Mouse (Mus musculus) midbrain, embryonic 13.5 days (tissue): Measurements from ENCODE around the gene Hsh2d. TPM values are rescaled to one million over a fixed set of nuclear protein-coding genes. Genes with fewer than 3 reads are reported as not detected.
A peak's percentile ranks its signal among the peaks of the same experiment; 100 is the strongest.

Source experiments
- ATAC-seq: fragments of 200-750 bp; cut with Nextera tagmentation; 2 replicates; pipeline ENCODE4 v1.8.0; 2017; ENCODE audit warnings: mild to moderate bottlenecking, moderate TSS enrichment, moderate library complexity
- H3K27ac ChIP-seq: fragments of 300-500 bp; sonication (generic); 2 replicates; pipeline ENCODE4 v1.5.1; 2015; ENCODE audit warnings: inconsistent platforms, mild to moderate bottlenecking, moderate library complexity
- H3K27me3 ChIP-seq: fragments of 300-500 bp; sonication (generic); 2 replicates; pipeline ENCODE4 v1.6.1; 2015; ENCODE audit warnings: mild to moderate bottlenecking, inconsistent platforms
- H3K36me3 ChIP-seq: fragments of 300-500 bp; sonication (generic); 2 replicates; pipeline ENCODE4 v1.6.1; 2015; ENCODE audit warnings: mild to moderate bottlenecking, inconsistent platforms
- H3K4me1 ChIP-seq: fragments of 300-500 bp; sonication (generic); replicated peaks from 2 replicates; pipeline ENCODE4 v1.6.1; 2015; ENCODE audit warnings: inconsistent platforms
- H3K4me2 ChIP-seq: fragments of 300-500 bp; sonication (generic); replicated peaks from 2 replicates; pipeline ENCODE4 v1.6.1; 2015; ENCODE audit warnings: moderate library complexity, mild to moderate bottlenecking, inconsistent platforms
- H3K4me3 ChIP-seq: fragments of 300-500 bp; sonication (generic); replicated peaks from 2 replicates; pipeline ENCODE4 v1.5.1; 2015; ENCODE audit warnings: mild to moderate bottlenecking, inconsistent platforms
- H3K9ac ChIP-seq: fragments of 300-500 bp; sonication (generic); replicated peaks from 2 replicates; pipeline ENCODE4 v1.6.1; 2015; ENCODE audit warnings: mild to moderate bottlenecking, inconsistent platforms
- H3K9me3 ChIP-seq: fragments of 300-500 bp; sonication (generic); 2 replicates; pipeline ENCODE4 v1.6.1; 2016; ENCODE audit warnings: mild to moderate bottlenecking, inconsistent platforms
- WGBS: fragments of 180-500 bp; shearing (Covaris S2); methylation state at CpG from one replicate; pipeline ENCODE4 v1.1.7; 2015; 5-methylcytosine and 5-hydroxymethylcytosine counted together
- polyA plus RNA-seq: library from polyadenylated mRNA; unstranded; fragments of >200 nt; fragmentation: Nextera tagmentation; extraction: Ambion mirVana; gene quantifications from 2 replicates; pipeline ENCODE4 v1.2.1, GENCODE M21; 2015

The Hsh2d gene
- polyA plus RNA-seq, 1 experiment from 2014 or later, result 0.13 TPM

- H3K27ac ChIP-seq, result no peak overlapping the region
- WGBS, result 77% methylated on average over 1 of the region's 1 CpGs
- H3K4me2 ChIP-seq, result no peak overlapping the region
- no peaks in the 10 kb centered on the region for H3K4me1 ChIP-seq
- H3K9ac ChIP-seq, result no peak overlapping the region
- H3K36me3 ChIP-seq, result no peaks in the 10 kb centered on the region
- no peaks in the 10 kb centered on the region; the same call in 1 of the 2 replicates for H3K27me3 ChIP-seq
- ATAC-seq, result no peak
- no peak overlapping the region for H3K4me3 ChIP-seq
- peaks cover 13% of the 10 kb centered on the region for H3K9me3 ChIP-seq
These were observed 19.1 kb downstream of the Hsh2d start for GRCm38 (mm10) chr8:72208582-72208981.

GRCm38 (mm10) chr8:72210222-72210621 is 20.8 kb downstream of the Hsh2d start:
- 81% methylated on average over 4 of the region's 4 CpGs for WGBS
- H3K9me3 ChIP-seq, result no peaks in the 10 kb centered on the region
- H3K27ac ChIP-seq, result no peak overlapping the region
- no peaks in the 10 kb centered on the region for H3K4me1 ChIP-seq
- H3K4me3 ChIP-seq, result no peak overlapping the region
- no peak for ATAC-seq
- peaks cover 2% of the 10 kb centered on the region for H3K27me3 ChIP-seq
- no peak overlapping the region for H3K9ac ChIP-seq
- no peaks in the 10 kb centered on the region for H3K36me3 ChIP-seq
- H3K4me2 ChIP-seq, result no peak overlapping the region

- Histone ChIP-seq H3K36me3 (no peaks in the 10 kb centered on the region), H3K9ac (no peak overlapping the region), H3K4me2 (no peak overlapping the region), H3K27me3 (peaks cover 4% of the 10 kb centered on the region), H3K4me1 (no peaks in the 10 kb centered on the region), H3K9me3 (no peaks in the 10 kb centered on the region), H3K27ac (no peak overlapping the region), H3K4me3 (no peak overlapping the region)
- no peak for ATAC-seq
- 70% methylated on average over 2 of the region's 2 CpGs for WGBS
These were observed 21.3 kb downstream of the Hsh2d start for GRCm38 (mm10) chr8:72210710-72211109.

GRCm38 (mm10) chr8:72211846-72212245 is 22.4 kb downstream of the Hsh2d start:
- Histone ChIP-seq H3K9me3 (no peaks in the 10 kb centered on the region), H3K9ac (no peak overlapping the region), H3K27me3 (peaks cover 8% of the 10 kb centered on the region), H3K4me1 (no peaks in the 10 kb centered on the region), H3K27ac (no peak overlapping the region), H3K36me3 (no peaks in the 10 kb centered on the region), H3K4me3 (no peak overlapping the region), H3K4me2 (no peak overlapping the region)
- 93% methylated on average over 1 of the region's 1 CpGs for WGBS
- ATAC-seq, result no peak

GRCm38 (mm10) chr8:72212751-72213150 is 23.3 kb downstream of the Hsh2d start, which contains the start of gene Cib3:
Gene Cib3 (minus strand): TSS chr8:72212837.
- H3K27me3 ChIP-seq, result peaks cover 17% of the 10 kb centered on the region
- no peaks in the 10 kb centered on the region for H3K4me1 ChIP-seq
- H3K4me3 ChIP-seq, result no peak within 1 kb of the TSS
- no peak within 1 kb of the TSS for H3K9ac ChIP-seq
- no peak within 1 kb of the TSS for H3K27ac ChIP-seq
- H3K36me3 ChIP-seq, result no peaks in the 10 kb centered on the region
- no peak for ATAC-seq
- H3K4me2 ChIP-seq, result no peak within 1 kb of the TSS
- no peaks in the 10 kb centered on the region for H3K9me3 ChIP-seq
- WGBS, result 65% methylated on average over 4 of the region's 4 CpGs

- no peak within 1 kb of the TSS for H3K27ac ChIP-seq
- H3K9me3 ChIP-seq, result no peaks in the 10 kb centered on the region
- no peak within 1 kb of the TSS for H3K9ac ChIP-seq
- no peak for ATAC-seq
- no peaks in the 10 kb centered on the region for H3K4me1 ChIP-seq
- H3K36me3 ChIP-seq, result no peaks in the 10 kb centered on the region
- H3K27me3 ChIP-seq, result peaks cover 18% of the 10 kb centered on the region
- no peak within 1 kb of the TSS for H3K4me3 ChIP-seq
- 86% methylated on average over 4 of the region's 4 CpGs for WGBS
- H3K4me2 ChIP-seq, result no peak within 1 kb of the TSS
These were observed 24.1 kb downstream of the Hsh2d start, which contains the start of gene Gm11034 for GRCm38 (mm10) chr8:72213536-72213935. Gene Gm11034 (minus strand): TSS chr8:72213636.

- Histone ChIP-seq H3K36me3 (no peaks in the 10 kb centered on the region), H3K4me1 (no peaks in the 10 kb centered on the region), H3K9me3 (no peaks in the 10 kb centered on the region), H3K9ac (no peak overlapping the region), H3K27ac (no peak overlapping the region), H3K4me2 (no peak overlapping the region), H3K27me3 (peaks cover 18% of the 10 kb centered on the region), H3K4me3 (no peak overlapping the region)
- no peak for ATAC-seq
- 41% methylated on average over 2 of the region's 2 CpGs for WGBS
These were observed 25.6 kb downstream of the Hsh2d start for GRCm38 (mm10) chr8:72215060-72215459.

- no peak overlapping the region for H3K4me2 ChIP-seq
- H3K4me1 ChIP-seq, result peaks cover 8% of the 10 kb centered on the region
- no peak overlapping the region for H3K9ac ChIP-seq
- no peaks in the 10 kb centered on the region for H3K9me3 ChIP-seq
- no peak overlapping the region for H3K27ac ChIP-seq
- H3K27me3 ChIP-seq, result peaks cover 18% of the 10 kb centered on the region
- WGBS, result 29% methylated on average over 1 of the region's 1 CpGs
- 0 out of 2 replicates have a peak, but pooled peaks cover under 1% of the 10 kb centered on the region for H3K36me3 ChIP-seq
- no peak for ATAC-seq
- H3K4me3 ChIP-seq, result no peak overlapping the region
These were observed 26.4 kb downstream of the Hsh2d start for GRCm38 (mm10) chr8:72215871-72216270.

GRCm38 (mm10) chr8:72218781-72219540 is 29.5 kb downstream of the Hsh2d start:
- H3K36me3 ChIP-seq, result peaks cover 29% of the 10 kb centered on the region
- peak overlapping the region; percentile 96 for H3K4me3 ChIP-seq
- H3K27ac ChIP-seq, result no peak overlapping the region
- WGBS, result 80% methylated on average over 9 of the region's 10 CpGs
- H3K4me2 ChIP-seq, result peak overlapping the region; percentile 87
- peaks cover 17% of the 10 kb centered on the region for H3K4me1 ChIP-seq
- ATAC-seq, result peak; percentile 51
- peaks cover 18% of the 10 kb centered on the region for H3K27me3 ChIP-seq
- no peaks in the 10 kb centered on the region for H3K9me3 ChIP-seq
- H3K9ac ChIP-seq, result no peak overlapping the region

GRCm38 (mm10) chr8:72219541-72220363 is 30.3 kb downstream of the Hsh2d start, which contains the start of gene Fam32a:
Gene Fam32a (plus strand): TSS chr8:72219730.
- peak within 1 kb of the TSS; percentile 87 for H3K4me2 ChIP-seq
- 19% methylated on average over 39 of the region's 39 CpGs for WGBS
- H3K27me3 ChIP-seq, result peaks cover 18% of the 10 kb centered on the region
- H3K4me3 ChIP-seq, result peak within 1 kb of the TSS; percentile 96
- H3K4me1 ChIP-seq, result peaks cover 17% of the 10 kb centered on the region
- no peaks in the 10 kb centered on the region for H3K9me3 ChIP-seq
- peak within 1 kb of the TSS; percentile 81 for H3K9ac ChIP-seq
- ATAC-seq, result peak; percentile 98
- peaks cover 34% of the 10 kb centered on the region for H3K36me3 ChIP-seq
- peak within 1 kb of the TSS; percentile 68 for H3K27ac ChIP-seq

- WGBS, result 81% methylated on average over 4 of the region's 4 CpGs
- peaks cover 15% of the 10 kb centered on the region; the same call in 1 of the 2 replicates for H3K27me3 ChIP-seq
- no peaks in the 10 kb centered on the region for H3K9me3 ChIP-seq
- H3K27ac ChIP-seq, result no peak overlapping the region
- no peak for ATAC-seq
- peak overlapping the region; percentile 96 for H3K4me3 ChIP-seq
- H3K4me2 ChIP-seq, result peak overlapping the region; percentile 87
- H3K9ac ChIP-seq, result no peak overlapping the region
- peaks cover 34% of the 10 kb centered on the region for H3K36me3 ChIP-seq
- peaks cover 17% of the 10 kb centered on the region for H3K4me1 ChIP-seq
These were observed 31.3 kb downstream of the Hsh2d start for GRCm38 (mm10) chr8:72220758-72221157.

- ATAC-seq, result no peak
- Histone ChIP-seq H3K9ac (no peak overlapping the region), H3K4me1 (peaks cover 17% of the 10 kb centered on the region), H3K36me3 (peaks cover 34% of the 10 kb centered on the region), H3K4me2 (no peak overlapping the region), H3K27ac (no peak overlapping the region), H3K27me3 (peaks cover 2% of the 10 kb centered on the region; the same call in 1 of the 2 replicates), H3K9me3 (no peaks in the 10 kb centered on the region), H3K4me3 (no peak overlapping the region)
- WGBS, result 96% methylated on average over 5 of the region's 5 CpGs
These were observed 33.2 kb downstream of the Hsh2d start for GRCm38 (mm10) chr8:72222656-72223055.
